Mouse (Mus musculus) heart, embryonic 15.5 days (tissue): ENCODE measurements around the gene Svop. TPM values are rescaled to one million over a fixed set of nuclear protein-coding genes. Genes with fewer than 3 reads are reported as not detected.

Experiments used
- ATAC-seq: fragments of 200-750 bp; cut with Nextera tagmentation; replicated peaks from 2 replicates; pipeline ENCODE4 v1.8.0; 2017; ENCODE audit warnings: low read depth, moderate TSS enrichment; ENCODE audit not compliant: insufficient number of reproducible peaks, insufficient read depth, low FRiP score
- H3K27ac ChIP-seq: fragments of 300-500 bp; sonication (generic); 2 replicates; pipeline ENCODE4 v1.5.1; 2015; ENCODE audit warnings: mild to moderate bottlenecking, inconsistent platforms
- H3K27me3 ChIP-seq: fragments of 300-500 bp; sonication (generic); 2 replicates; pipeline ENCODE4 v1.6.1; 2015; ENCODE audit warnings: inconsistent platforms
- H3K36me3 ChIP-seq: fragments of 300-500 bp; sonication (generic); 2 replicates; pipeline ENCODE4 v1.6.1; 2015; ENCODE audit warnings: mild to moderate bottlenecking, inconsistent platforms
- H3K4me1 ChIP-seq: fragments of 300-500 bp; sonication (generic); replicated peaks from 2 replicates; pipeline ENCODE4 v1.6.1; 2015; ENCODE audit warnings: inconsistent platforms
- H3K4me2 ChIP-seq: fragments of 300-500 bp; sonication (generic); 2 replicates; pipeline ENCODE4 v1.6.1; 2015; ENCODE audit warnings: inconsistent platforms, mild to moderate bottlenecking, moderate library complexity
- H3K4me3 ChIP-seq: fragments of 300-500 bp; sonication (generic); 2 replicates; pipeline ENCODE4 v1.5.1; 2015; ENCODE audit warnings: mild to moderate bottlenecking, inconsistent platforms
- H3K9ac ChIP-seq: fragments of 300-500 bp; sonication (generic); 2 replicates; pipeline ENCODE4 v1.6.1; 2015; ENCODE audit warnings: mild to moderate bottlenecking, inconsistent platforms
- H3K9me3 ChIP-seq: fragments of 300-500 bp; sonication (generic); replicated peaks from 2 replicates; pipeline ENCODE4 v1.6.1; 2016; ENCODE audit warnings: inconsistent platforms
- WGBS: fragments of 180-500 bp; shearing (Covaris S2); methylation state at CpG from one replicate; pipeline ENCODE4 v1.1.7; 2015; ENCODE audit warnings: mixed read lengths; 5-methylcytosine and 5-hydroxymethylcytosine counted together
- polyA plus RNA-seq: library from polyadenylated mRNA; unstranded; fragments of >200 nt; fragmentation: Nextera tagmentation; extraction: Ambion mirVana; gene quantifications from 2 replicates; pipeline ENCODE4 v1.2.1, GENCODE M21; 2015

The Svop gene
- polyA plus RNA-seq, 1 experiment from 2014 or later, result not detected

- Histone ChIP-seq H3K4me1 (peaks cover 58% of the 10 kb centered on the region), H3K27ac (0 out of 2 replicates have a peak overlapping the region, but pooled peaks have one; percentile 24)
- ATAC-seq, result no peak
Measured at GRCm38 (mm10) chr5:113977309-113977708, 114.1 kb downstream of the Svop start.

More at GRCm38 (mm10) chr5:113977309-113977708, 114.1 kb downstream of the Svop start:
- 64% methylated on average over 8 of the region's 8 CpGs for WGBS
- Histone ChIP-seq H3K9ac (no peak overlapping the region), H3K4me2 (no peak overlapping the region), H3K36me3 (no peaks in the 10 kb centered on the region; the same call in 1 of the 2 replicates), H3K9me3 (no peaks in the 10 kb centered on the region), H3K27me3 (no peaks in the 10 kb centered on the region), H3K4me3 (no peak overlapping the region)

Other genes with a start within 250 kb of the Svop start
- gene Coro1c, start 182.8 kb downstream of the Svop start, polyA plus RNA-seq, result 72.7 and 95.4 TPM in 2 replicates
- 9.0 and 11.7 TPM in 2 replicates for gene Ssh1, start 97.7 kb downstream of the Svop start, polyA plus RNA-seq
- not detected in 2 replicates for gene Dao, start 87.9 kb downstream of the Svop start, polyA plus RNA-seq
- gene Usp30, start 26.1 kb downstream of the Svop start, polyA plus RNA-seq, result 7.8 and 8.9 TPM in 2 replicates
- gene Alkbh2, start 36.6 kb upstream of the Svop start, polyA plus RNA-seq, result 7.8 and 7.9 TPM in 2 replicates
- 37.3 and 41.9 TPM in 2 replicates for gene Ung, start 38.8 kb upstream of the Svop start, polyA plus RNA-seq
- 11.3 and 12.2 TPM in 2 replicates for gene Acacb, start 55.0 kb upstream of the Svop start, polyA plus RNA-seq
- 0.11 and 0.20 TPM in 2 replicates for gene Foxn4, start 182.2 kb upstream of the Svop start, polyA plus RNA-seq
- 2.0 and 2.6 TPM in 2 replicates for gene Myo1h, start 197.6 kb upstream of the Svop start, polyA plus RNA-seq